ENCODE assay signal across 11 mouse cellular contexts in the genomic region with DNA sequence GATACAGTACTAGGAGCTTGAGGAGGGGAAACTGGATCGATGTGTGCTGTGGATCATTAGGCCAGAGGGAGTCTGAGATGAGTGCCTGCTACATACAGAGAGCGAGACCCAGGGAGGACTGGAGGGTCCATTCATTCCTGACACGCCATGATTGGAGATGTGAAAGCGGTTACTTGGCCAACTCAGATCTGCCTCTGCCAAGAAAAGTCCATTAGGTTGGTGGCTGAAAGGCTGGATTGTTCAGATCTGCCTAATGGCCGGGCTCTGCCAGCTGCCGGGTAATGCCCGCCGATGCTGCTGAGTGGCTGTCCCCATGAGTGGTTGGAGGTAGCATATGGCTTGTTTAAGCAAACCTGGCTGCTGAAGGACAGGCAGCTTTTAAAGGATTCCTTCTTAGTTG. TPM values are rescaled to one million over a fixed set of nuclear protein-coding genes. Genes with fewer than 3 reads are reported as not detected.
DNase-seq lines count a peak whose midpoint lies in the region; ATAC-seq and TF ChIP-seq lines count a peak whose summit lies in the region.
"Had no signal": no experiment of that assay in that cellular context is flagged by ENCODE, and none has a peak within 500 bp of the region (broad histone marks: within the 10 kb centered on the region; RNA-seq: fewer than 3 reads in every experiment).

No protein-coding gene starts in this region.

- peak; percentile 85 for ATAC-seq in forebrain, postnatal 0 days

- DNase-seq in lung, postnatal 4 days: peak; percentile 15 to 35
- DNase-seq in lung, postnatal 14 days: no peak
- peak; percentile 79 for DNase-seq in forebrain, postnatal 0 days
- peak; percentile 70 to 74 for DNase-seq in layer of hippocampus, postnatal 10 days (ENCODE audit: low spot score in 2 of 2)
- peak; percentile 41 for DNase-seq in right cerebral cortex, postnatal 14 days
- no peak for DNase-seq in ovary, postnatal 10 days (ENCODE audit: low spot score)
- DNase-seq in c-Kit-positive CD71-positive TER-119-positive erythroid progenitor cells, embryonic 14.5 days (ENCODE audit: low spot score): no peak
- DNase-seq: adrenal gland, postnatal 14 days; heart, adult 11 months had no signal

- no peak overlapping the region for H3K4me3 ChIP-seq in forebrain, postnatal 0 days (ENCODE audit: low read depth, low read length)
- H3K4me3 ChIP-seq: liver, embryonic 15.5 days had no signal

- WGBS in forebrain, postnatal 0 days: 16% methylated on average over 8 of the region's 8 CpGs

- H3K9me3 ChIP-seq in forebrain, postnatal 0 days (ENCODE audit: low read length): no peaks in the 10 kb centered on the region
- H3K9me3 ChIP-seq: liver, embryonic 15.5 days had no signal

- H3K4me2 ChIP-seq in forebrain, postnatal 0 days (ENCODE audit: low read depth): no peak overlapping the region
- H3K4me2 ChIP-seq: liver, embryonic 15.5 days had no signal

- no peak for TF ChIP-seq CTCF in forebrain, postnatal 0 days (IDR thresholded peaks at IDR 0.05; ENCODE audit: low read depth)

- H3K36me3 ChIP-seq in forebrain, postnatal 0 days (ENCODE audit: insufficient read depth): peaks cover 9% of the 10 kb centered on the region; the same call in 1 of the 2 replicates
- H3K36me3 ChIP-seq: G1E; liver, embryonic 15.5 days had no signal

- no peak overlapping the region for H3K9ac ChIP-seq in forebrain, postnatal 0 days
- H3K9ac ChIP-seq: liver, embryonic 15.5 days had no signal

- H3K27ac ChIP-seq in forebrain, postnatal 0 days (ENCODE audit: low read depth, low read length): peak overlapping the region; percentile 21
- H3K27ac ChIP-seq: liver, embryonic 15.5 days had no signal

- H3K4me1 ChIP-seq in forebrain, postnatal 0 days (ENCODE audit: insufficient read depth): no peaks in the 10 kb centered on the region

- H3K27me3 ChIP-seq in forebrain, postnatal 0 days (ENCODE audit: insufficient read depth, low read length): no peaks in the 10 kb centered on the region
- H3K27me3 ChIP-seq: liver, embryonic 15.5 days had no signal

RNA-seq across cellular contexts. Expression of a gene that starts 12.4 kb away (rescaled TPM):
- 67.1 and 72.6 TPM in 2 replicates for total RNA-seq in forebrain, postnatal 0 days (2014; rRNA removed)
- 25.9 and 35.6 TPM in 2 replicates for polyA plus RNA-seq in forebrain, postnatal 0 days (2015; fragmentation: Nextera tagmentation; extraction: Ambion mirVana)
- total RNA-seq in layer of hippocampus, postnatal 10 days (2021): 10 to 100 TPM; 73.9 to 77.4 TPM
- polyA plus RNA-seq: G1E had no signal

Comparison
In these comparisons a context has a peak if more than half of its experiments do, and no peak if none do; other contexts are left out.
1. DNase-seq: peak in lung, postnatal 4 days (2 of 2), forebrain, postnatal 0 days (single experiment), layer of hippocampus, postnatal 10 days (2 of 2) and right cerebral cortex, postnatal 14 days (single experiment); none in lung, postnatal 14 days (single experiment), ovary, postnatal 10 days (single experiment) and c-Kit-positive CD71-positive TER-119-positive erythroid progenitor cells, embryonic 14.5 days (single experiment).